Mouse (Mus musculus) bone marrow macrophage, adult 2 months (primary cell): Measurements from ENCODE around the gene Pitpnc1. TPM values are rescaled to one million over a fixed set of nuclear protein-coding genes. Genes with fewer than 3 reads are reported as not detected.

ENCODE experiments used
- H3K27ac ChIP-seq: 2 replicates; pipeline ENCODE4 v1.5.1; 2012; ENCODE audit warnings: low read depth, low read length; ENCODE audit not compliant: insufficient read depth
- H3K4me1 ChIP-seq: 2 replicates; pipeline ENCODE4 v1.6.1; 2012; ENCODE audit warnings: low read length; ENCODE audit not compliant: control insufficient read depth, insufficient read depth
- H3K4me3 ChIP-seq: 2 replicates; pipeline ENCODE4 v1.5.1; 2012; ENCODE audit warnings: mild to moderate bottlenecking, low read length, moderate library complexity; ENCODE audit not compliant: insufficient read depth
- CTCF ChIP-seq: IDR thresholded peaks from 2 replicates; pipeline ENCODE4 v1.5.1; 2012; ENCODE audit warnings: low read depth, mild to moderate bottlenecking, low read length, moderate library complexity
- POLR2A ChIP-seq: IDR thresholded peaks from 2 replicates; pipeline ENCODE4 v1.6.1; 2012; ENCODE audit warnings: mild to moderate bottlenecking, low read depth, low read length, borderline replicate concordance
- polyA plus RNA-seq: library from polyadenylated mRNA; stranded (reverse); fragments of >200 nt; gene quantifications from 2 replicates; pipeline ENCODE4 v1.2.4, GENCODE M21; 2012; ENCODE audit not compliant: missing spikeins, insufficient read depth, insufficient read length

The Pitpnc1 gene
- polyA plus RNA-seq, 1 experiment: 14.6 TPM

DNA sequence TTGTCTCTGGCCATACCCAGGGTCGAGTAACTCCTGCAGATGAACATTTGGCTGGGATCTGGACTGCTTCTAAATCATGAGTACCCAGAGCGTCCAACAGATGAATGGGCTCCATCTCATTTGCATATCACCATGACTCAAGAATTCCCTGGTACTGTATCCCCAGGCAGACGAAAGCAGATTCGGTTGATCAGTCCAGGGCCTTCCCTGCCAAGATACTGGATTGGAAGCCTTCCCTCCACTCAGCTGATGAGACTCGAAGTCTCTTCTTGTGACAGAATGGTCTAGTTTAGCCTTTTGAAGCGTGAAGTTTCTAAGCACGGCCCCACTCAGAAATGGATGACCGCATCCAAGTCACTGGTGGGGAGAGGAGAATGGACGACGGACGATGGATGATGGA, 134.7 kb downstream of the Pitpnc1 start:
- H3K4me1 ChIP-seq: peaks cover 14% of the 10 kb centered on the region
- H3K27ac ChIP-seq: no peak overlapping the region
- no peak for TF ChIP-seq CTCF
- TF ChIP-seq POLR2A: no peak
- no peak overlapping the region for H3K4me3 ChIP-seq

DNA sequence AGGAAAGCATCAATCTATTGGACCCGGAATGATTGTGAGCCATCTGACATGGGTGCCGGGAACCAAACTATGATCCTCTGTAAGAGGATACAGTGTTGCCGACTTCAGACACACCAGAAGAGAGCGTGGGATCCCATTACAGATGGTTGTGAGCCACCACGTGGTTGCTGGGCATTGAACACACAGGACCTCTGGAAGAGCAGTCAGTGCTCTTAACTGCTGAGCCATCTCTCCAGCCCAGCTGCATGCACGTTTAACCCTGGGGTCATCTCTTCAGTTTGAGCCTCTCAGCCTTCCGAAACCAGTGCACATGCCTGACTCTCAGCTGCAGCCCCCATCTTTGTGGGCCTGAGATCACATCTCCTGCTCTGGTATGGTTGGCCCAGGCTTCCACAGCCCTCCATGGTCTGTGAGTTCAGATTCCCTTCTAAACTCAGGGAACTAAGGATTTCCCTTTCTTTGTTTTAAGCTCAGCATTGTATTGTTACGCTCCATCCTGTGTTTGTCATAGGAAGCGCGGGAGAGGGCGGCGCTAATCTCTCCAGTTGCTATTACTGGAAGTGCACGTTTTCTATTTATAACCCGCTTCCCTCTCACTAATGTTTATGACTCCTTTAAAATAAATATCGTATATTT, 135.5 kb downstream of the Pitpnc1 start:
- no peak overlapping the region for H3K27ac ChIP-seq
- no peak overlapping the region for H3K4me3 ChIP-seq
- TF ChIP-seq POLR2A: no peak
- TF ChIP-seq CTCF: no peak

DNA sequence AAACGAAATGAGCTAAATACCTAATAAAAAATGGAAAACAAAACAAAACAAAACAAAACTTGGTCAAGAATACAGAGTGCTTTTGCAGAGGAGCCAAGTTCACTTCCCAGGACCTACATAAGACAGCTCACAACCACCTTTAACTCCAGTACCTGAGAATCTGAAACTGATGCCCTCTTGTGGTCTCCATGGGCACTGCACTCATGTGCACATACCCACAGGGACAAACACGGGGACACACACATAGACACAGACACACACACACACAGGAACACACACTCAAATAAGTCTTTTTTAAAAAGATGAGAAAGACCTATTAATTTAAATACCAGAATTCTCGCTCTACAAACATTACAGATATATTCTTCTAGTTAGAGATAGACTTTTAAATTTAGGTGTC, 137.6 kb downstream of the Pitpnc1 start:
- H3K4me3 ChIP-seq: no peak overlapping the region
- no peak for TF ChIP-seq CTCF
- peaks cover 1% of the 10 kb centered on the region for H3K4me1 ChIP-seq
- H3K27ac ChIP-seq: no peak overlapping the region

More for the DNA sequence above, 135.5 kb downstream of the Pitpnc1 start:
- peaks cover 9% of the 10 kb centered on the region for H3K4me1 ChIP-seq

DNA sequence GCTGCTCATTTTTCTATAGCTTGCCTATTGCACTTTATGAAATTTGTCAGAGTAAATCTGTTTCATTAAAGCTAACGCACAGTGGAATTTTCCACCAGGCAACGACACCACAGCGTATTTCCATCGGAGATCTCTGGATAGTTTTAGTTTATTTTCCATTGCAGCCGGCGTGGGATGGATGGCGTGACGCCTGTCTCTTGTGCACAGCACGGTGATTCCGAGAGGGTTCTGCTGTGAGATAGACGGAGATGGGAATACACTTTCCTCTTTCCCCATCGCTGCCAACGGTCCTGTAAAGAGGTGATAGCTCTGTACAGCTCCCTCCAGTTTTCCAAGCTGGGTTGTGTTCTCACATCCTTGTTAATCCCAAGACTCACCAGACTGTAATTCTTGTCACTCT, 138.2 kb downstream of the Pitpnc1 start:
- TF ChIP-seq CTCF: no peak
- TF ChIP-seq POLR2A: no peak
- Histone ChIP-seq H3K27ac (no peak overlapping the region), H3K4me3 (no peak overlapping the region), H3K4me1 (peaks cover 6% of the 10 kb centered on the region)

DNA sequence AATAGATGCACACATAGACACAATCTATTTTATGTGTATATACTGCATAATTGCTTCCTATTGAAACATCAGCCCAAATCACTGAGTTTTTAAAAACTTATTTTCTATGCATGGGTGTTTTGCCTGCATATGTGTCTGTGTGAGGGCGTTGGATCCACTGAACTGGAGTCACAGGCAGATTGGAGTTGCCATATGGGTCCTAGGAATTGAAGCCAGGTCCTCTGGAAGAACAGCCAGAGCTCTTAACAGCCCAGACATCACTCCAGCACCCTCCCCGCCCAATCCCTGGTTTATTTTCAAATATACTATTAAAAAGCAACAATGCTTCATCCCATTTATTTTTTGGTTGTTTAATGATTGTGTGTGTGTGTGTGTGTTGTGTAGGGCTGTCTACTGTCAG, 139.1 kb downstream of the Pitpnc1 start:
- H3K4me1 ChIP-seq: peaks cover 11% of the 10 kb centered on the region
- TF ChIP-seq POLR2A (no peak), CTCF (no peak)
- no peak overlapping the region for H3K27ac ChIP-seq
- no peak overlapping the region for H3K4me3 ChIP-seq

DNA sequence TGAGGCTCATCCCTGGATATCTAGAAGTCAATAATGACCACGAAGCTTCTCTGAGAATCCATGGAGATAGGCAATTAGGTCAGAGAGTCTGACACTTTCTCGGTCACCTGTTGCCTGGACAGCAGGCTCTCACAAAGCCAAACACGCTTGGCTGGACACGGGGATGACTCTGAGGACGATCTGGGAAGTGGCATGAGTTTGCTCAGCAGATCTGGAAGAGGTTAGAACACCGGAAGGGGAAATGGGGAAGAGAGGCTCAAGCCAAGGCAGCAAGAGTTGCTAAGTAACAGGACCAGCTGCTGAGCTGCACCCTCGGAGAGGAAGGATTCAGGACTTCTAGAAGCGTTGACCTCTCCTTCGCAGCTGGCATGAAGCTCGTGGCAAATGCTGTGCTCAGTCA, 143.2 kb downstream of the Pitpnc1 start:
- no peak for TF ChIP-seq CTCF
- TF ChIP-seq POLR2A: no peak
- Histone ChIP-seq H3K4me3 (no peak overlapping the region), H3K4me1 (peaks cover 19% of the 10 kb centered on the region), H3K27ac (peak overlapping the region; percentile 41)

DNA sequence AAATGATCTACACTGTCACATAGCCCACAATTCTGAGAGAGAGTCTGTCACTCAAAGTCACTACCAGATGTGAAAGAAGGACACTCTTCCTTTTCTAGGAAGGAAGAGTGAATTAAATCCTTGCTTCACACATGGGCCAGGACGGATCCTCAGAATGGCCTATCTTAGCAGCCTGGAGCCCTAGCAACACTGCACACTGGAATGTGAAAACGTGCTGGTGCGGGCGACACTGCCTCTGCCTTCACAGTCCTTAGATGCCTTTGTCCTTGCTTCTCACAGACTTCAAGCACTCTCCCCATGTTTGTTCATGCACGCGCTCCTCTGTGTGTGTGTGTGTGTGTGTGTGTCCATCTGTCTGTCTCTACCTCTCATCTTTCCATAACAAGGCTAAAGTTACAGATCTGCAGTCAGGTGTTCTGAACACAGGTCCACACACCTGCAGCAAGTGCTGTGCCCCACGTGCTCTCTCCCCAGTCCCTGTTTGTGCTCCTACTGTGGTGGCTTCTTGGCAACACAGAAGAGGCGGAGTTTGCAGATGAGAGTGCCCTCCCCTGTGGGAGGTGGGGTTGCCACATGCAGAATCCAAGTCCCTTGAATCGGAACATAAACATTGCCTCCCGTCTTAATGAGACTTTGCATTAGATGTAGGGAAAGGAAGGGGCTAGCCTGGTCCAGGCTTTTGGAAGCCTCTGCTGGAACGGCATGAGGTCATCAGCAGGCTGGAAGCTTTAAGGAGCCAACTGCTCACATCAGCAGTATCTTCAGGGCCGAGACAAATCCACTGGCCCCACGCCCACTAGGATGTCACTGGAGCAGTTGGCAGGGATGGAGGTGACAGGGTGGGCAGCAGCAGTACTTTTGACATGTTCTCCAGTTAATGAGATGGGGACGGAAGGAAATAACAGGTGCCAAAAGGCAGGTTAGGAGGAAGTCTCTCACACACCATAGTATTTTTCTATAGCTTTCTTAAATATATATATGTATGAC, 144.5 kb downstream of the Pitpnc1 start:
- H3K4me1 ChIP-seq: peaks cover 19% of the 10 kb centered on the region
- H3K27ac ChIP-seq: no peak overlapping the region
- TF ChIP-seq CTCF (no peak), POLR2A (no peak)
- H3K4me3 ChIP-seq: no peak overlapping the region

DNA sequence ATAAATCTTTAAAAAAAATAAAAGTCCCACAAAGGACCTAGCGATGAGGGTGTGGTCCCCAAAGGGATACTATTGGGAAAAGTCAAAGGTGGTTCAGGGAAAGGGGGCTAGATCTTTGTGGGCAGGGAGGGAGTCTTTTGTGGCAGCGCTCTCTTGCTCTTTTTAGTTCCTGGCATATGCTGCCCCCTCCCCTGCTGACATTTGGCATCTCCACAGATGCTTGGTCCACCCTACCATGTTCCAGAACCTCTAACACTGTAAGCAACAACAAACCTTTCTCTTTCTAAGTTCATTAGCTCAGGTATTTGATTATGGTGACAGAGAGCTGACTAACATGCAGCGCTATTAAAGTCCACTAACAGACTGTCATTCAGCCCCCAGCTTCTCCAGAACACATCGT, 145.3 kb downstream of the Pitpnc1 start:
- Histone ChIP-seq H3K4me1 (peaks cover 19% of the 10 kb centered on the region), H3K27ac (no peak overlapping the region), H3K4me3 (no peak overlapping the region)
- no peak for TF ChIP-seq CTCF
- TF ChIP-seq POLR2A: no peak

DNA sequence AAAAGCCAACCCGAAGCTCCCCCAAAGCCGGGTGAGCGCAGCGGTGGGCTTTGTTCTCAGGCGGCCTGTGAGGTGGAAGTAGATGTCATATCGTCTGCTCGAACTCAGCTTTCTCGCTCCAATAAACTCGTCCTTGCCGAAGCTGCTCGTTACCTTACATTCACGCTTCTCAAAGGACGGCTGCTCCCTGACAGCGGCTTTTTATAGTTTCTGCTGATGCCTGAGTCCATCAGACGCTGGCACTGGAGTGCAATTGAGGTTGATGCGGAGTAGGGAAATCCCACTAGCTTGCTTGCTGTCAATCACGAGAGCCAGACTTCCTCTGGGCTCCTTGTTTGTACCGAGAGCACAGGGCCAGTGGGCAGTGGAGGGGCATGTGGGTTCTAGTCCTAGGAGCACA, 147.3 kb downstream of the Pitpnc1 start:
- no peak overlapping the region for H3K27ac ChIP-seq
- TF ChIP-seq CTCF (no peak), POLR2A (no peak)
- peaks cover 29% of the 10 kb centered on the region for H3K4me1 ChIP-seq
- H3K4me3 ChIP-seq: no peak overlapping the region

DNA sequence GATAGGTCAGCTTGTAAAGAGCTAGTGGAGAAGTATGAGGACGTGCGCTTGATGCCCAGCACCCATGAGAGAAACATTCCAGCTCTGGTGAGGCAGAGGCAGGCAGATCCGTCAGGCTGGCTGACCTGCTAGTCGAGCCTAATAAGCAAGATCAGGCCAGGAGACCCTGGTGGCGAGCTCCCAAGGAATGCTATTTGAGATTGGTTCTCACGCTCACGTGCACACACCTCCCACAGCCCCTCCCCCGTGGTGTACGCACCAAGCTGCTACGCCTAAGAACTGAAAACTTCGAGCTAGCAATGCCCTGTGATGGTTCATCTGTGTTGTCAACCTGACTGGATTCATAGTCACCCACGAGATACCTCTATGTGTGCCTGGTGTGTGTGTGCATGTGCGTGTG, 148.3 kb downstream of the Pitpnc1 start:
- Histone ChIP-seq H3K4me1 (peaks cover 27% of the 10 kb centered on the region), H3K27ac (no peak overlapping the region), H3K4me3 (no peak overlapping the region)
- TF ChIP-seq CTCF (no peak), POLR2A (no peak)
